In genomic region chr10:127576381-127576961, GRCm38 (mm10) we compare ENCODE assay signal across 8 mouse cellular contexts. TPM values are rescaled to one million over a fixed set of nuclear protein-coding genes. Genes with fewer than 3 reads are reported as not detected.
DNase-seq lines count a peak whose midpoint lies in the region; ATAC-seq and TF ChIP-seq lines count a peak whose summit lies in the region.

No protein-coding gene starts in this region.

- no peaks in the 10 kb centered on the region for H3K27me3 ChIP-seq in testis, adult 2 months (ENCODE audit: control insufficient read depth, insufficient read depth, low read length)
- no peaks in the 10 kb centered on the region for H3K27me3 ChIP-seq in lung, embryonic 14.5 days (ENCODE audit: insufficient read depth, low read length)

- peak; percentile 62 for ATAC-seq in erythroblast, adult 5-6 weeks (replicated peaks; ENCODE audit: low FRiP score, poor library complexity, severe bottlenecking)
- peak; percentile 15; the same call in 1 of the 2 replicates for ATAC-seq in lung, embryonic 14.5 days (ENCODE audit: insufficient read depth)

- no peak for TF ChIP-seq POLR2A in testis, adult 2 months (IDR thresholded peaks at IDR 0.05; ENCODE audit: control insufficient read depth, low read depth, low read length)
- TF ChIP-seq POLR2A in bone marrow, adult 2 months (IDR thresholded peaks at IDR 0.05; ENCODE audit: borderline replicate concordance, control insufficient read depth, low read depth, low read length), result no peak

- no peak overlapping the region for H3K9ac ChIP-seq in lung, embryonic 14.5 days

- H3K4me3 ChIP-seq in testis, adult 2 months (ENCODE audit: control insufficient read depth, low read depth, low read length), result no peak overlapping the region
- H3K4me3 ChIP-seq in bone marrow, adult 2 months (replicated peaks; ENCODE audit: control insufficient read depth, low read depth, low read length), result no peak overlapping the region
- no peak overlapping the region for H3K4me3 ChIP-seq in lung, embryonic 14.5 days (ENCODE audit: low read depth, low read length)

- no peak overlapping the region for H3K27ac ChIP-seq in testis, adult 2 months (ENCODE audit: control insufficient read depth, insufficient read depth, low read depth, low read length)
- no peak overlapping the region for H3K27ac ChIP-seq in bone marrow, adult 2 months (ENCODE audit: control insufficient read depth, insufficient read depth, low read depth, low read length, poor library complexity)
- no peak overlapping the region for H3K27ac ChIP-seq in lung, embryonic 14.5 days (ENCODE audit: low read depth)

- 50% methylated on average over 18 of the region's 18 CpGs for WGBS in bone marrow, adult 2 months
- 59% methylated on average over 18 of the region's 18 CpGs for WGBS in lung, embryonic 14.5 days

- H3K9me3 ChIP-seq in lung, embryonic 14.5 days (ENCODE audit: low read depth, low read length), result no peaks in the 10 kb centered on the region

- no peak for DNase-seq in testis, postnatal 14 days (ENCODE audit: low spot score)
- peak; percentile 46 for DNase-seq in induced T-regulatory cell, adult 2 months (ENCODE audit: low read depth)
- DNase-seq in lung, embryonic 14.5 days, result peak; percentile 76
- peak; percentile 36 for DNase-seq in retina, postnatal 7 days (ENCODE audit: low read depth, low spot score)
- no peak for DNase-seq in frontal cortex, postnatal 25 days (ENCODE audit: low spot score in 2 of 2)

- no peaks in the 10 kb centered on the region for H3K36me3 ChIP-seq in testis, adult 2 months (ENCODE audit: control insufficient read depth, insufficient read depth, low read length)
- peaks cover 90% of the 10 kb centered on the region for H3K36me3 ChIP-seq in lung, embryonic 14.5 days (ENCODE audit: insufficient read depth)

- H3K4me1 ChIP-seq in testis, adult 2 months (ENCODE audit: control insufficient read depth, insufficient read depth, low read length), result no peaks in the 10 kb centered on the region
- no peaks in the 10 kb centered on the region; the same call in 1 of the 2 replicates for H3K4me1 ChIP-seq in bone marrow, adult 2 months (ENCODE audit: control insufficient read depth, insufficient read depth, low read length)
- no peaks in the 10 kb centered on the region for H3K4me1 ChIP-seq in lung, embryonic 14.5 days (ENCODE audit: insufficient read depth)

- peak; percentile 69; the same call in 1 of the 2 replicates for TF ChIP-seq CTCF in testis, adult 2 months (IDR thresholded peaks at IDR 0.05; ENCODE audit: control insufficient read depth, insufficient read depth, insufficient replicate concordance, low read depth, low read length)
- peak; percentile 94 for TF ChIP-seq CTCF in bone marrow, adult 2 months (IDR thresholded peaks at IDR 0.05; ENCODE audit: control insufficient read depth, insufficient read depth, low read length)
- TF ChIP-seq CTCF in lung, embryonic 14.5 days (IDR thresholded peaks at IDR 0.05; ENCODE audit: low read depth), result peak; percentile 81

- H3K4me2 ChIP-seq in lung, embryonic 14.5 days, result no peak overlapping the region

RNA-seq across cellular contexts. Expression of gene Nxph4, which starts 42.1 kb away (rescaled TPM):
- polyA plus RNA-seq in testis, adult 2 months (2012; rRNA removed), result 0.36 and 0.51 TPM in 2 replicates
- polyA plus RNA-seq in bone marrow, adult 2 months (2011; ENCODE audit: insufficient read depth, insufficient read length, low replicate concordance, missing spikeins), result not detected in 2 replicates
- not detected in 2 replicates for total RNA-seq in erythroblast, adult 5-6 weeks (2015; ENCODE audit: low replicate concordance)
- not detected in 2 replicates for total RNA-seq in erythroblast, adult 5-6 weeks (2017; ENCODE audit: low replicate concordance)
- polyA plus RNA-seq in lung, embryonic 14.5 days (2014; fragmentation: Nextera tagmentation; extraction: Ambion mirVana), result 0.14 and 0.22 TPM in 2 replicates

RNA-seq across cellular contexts. Expression of gene Lrp1, which starts 44.5 kb away (rescaled TPM):
- polyA plus RNA-seq in testis, adult 2 months (2012; rRNA removed), result 20.8 and 25.9 TPM in 2 replicates
- 23.5 and 48.3 TPM in 2 replicates for polyA plus RNA-seq in bone marrow, adult 2 months (2011; ENCODE audit: insufficient read depth, insufficient read length, low replicate concordance, missing spikeins)
- 11.9 and 14.0 TPM in 2 replicates for total RNA-seq in erythroblast, adult 5-6 weeks (2015; ENCODE audit: low replicate concordance)
- total RNA-seq in erythroblast, adult 5-6 weeks (2017; ENCODE audit: low replicate concordance), result 9.7 and 17.0 TPM in 2 replicates
- polyA plus RNA-seq in lung, embryonic 14.5 days (2014; fragmentation: Nextera tagmentation; extraction: Ambion mirVana), result 68.7 and 73.0 TPM in 2 replicates

RNA-seq across cellular contexts. Expression of gene Shmt2, which starts 54.2 kb away (rescaled TPM):
- polyA plus RNA-seq in testis, adult 2 months (2012; rRNA removed), result 12.7 and 16.7 TPM in 2 replicates
- 36.7 and 39.9 TPM in 2 replicates for polyA plus RNA-seq in bone marrow, adult 2 months (2011; ENCODE audit: insufficient read depth, insufficient read length, low replicate concordance, missing spikeins)
- total RNA-seq in erythroblast, adult 5-6 weeks (2015; ENCODE audit: low replicate concordance), result 17.9 and 19.9 TPM in 2 replicates
- 12.3 and 18.3 TPM in 2 replicates for total RNA-seq in erythroblast, adult 5-6 weeks (2017; ENCODE audit: low replicate concordance)
- polyA plus RNA-seq in lung, embryonic 14.5 days (2014; fragmentation: Nextera tagmentation; extraction: Ambion mirVana), result 99.6 and 101 TPM in 2 replicates

Comparison
In these comparisons a context has a peak if more than half of its experiments do, and no peak if none do; other contexts are left out.
1. DNase-seq: peak in induced T-regulatory cell, adult 2 months (single experiment), lung, embryonic 14.5 days (single experiment) and retina, postnatal 7 days (single experiment); none in testis, postnatal 14 days (single experiment) and frontal cortex, postnatal 25 days (0 of 2).
2. Peak in every context shown above with its lines, with median percentiles within 50 percentile points of each other: CTCF ChIP-seq.